Mouse (Mus musculus) liver, postnatal 0 days (tissue): ENCODE results near the gene Icam4.

ENCODE experiments used
- CTCF ChIP-seq: sonication (generic); IDR thresholded peaks from 2 replicates; pipeline ENCODE4 v1.5.1; 2016; ENCODE audit warnings: antibody characterized with exemption, low read depth
- EP300 ChIP-seq: IDR thresholded peaks from 2 replicates; pipeline ENCODE4 v1.6.1; 2016; ENCODE audit warnings: antibody characterized with exemption, low read depth, mild to moderate bottlenecking

- TF ChIP-seq CTCF (no peak), EP300 (no peak)
These were observed 47.0 kb upstream of the Icam4 start for GRCm38 (mm10) chr9:20982171-20982570.
